Mouse (Mus musculus): Measurements from ENCODE around the gene Slc26a6.

DNA sequence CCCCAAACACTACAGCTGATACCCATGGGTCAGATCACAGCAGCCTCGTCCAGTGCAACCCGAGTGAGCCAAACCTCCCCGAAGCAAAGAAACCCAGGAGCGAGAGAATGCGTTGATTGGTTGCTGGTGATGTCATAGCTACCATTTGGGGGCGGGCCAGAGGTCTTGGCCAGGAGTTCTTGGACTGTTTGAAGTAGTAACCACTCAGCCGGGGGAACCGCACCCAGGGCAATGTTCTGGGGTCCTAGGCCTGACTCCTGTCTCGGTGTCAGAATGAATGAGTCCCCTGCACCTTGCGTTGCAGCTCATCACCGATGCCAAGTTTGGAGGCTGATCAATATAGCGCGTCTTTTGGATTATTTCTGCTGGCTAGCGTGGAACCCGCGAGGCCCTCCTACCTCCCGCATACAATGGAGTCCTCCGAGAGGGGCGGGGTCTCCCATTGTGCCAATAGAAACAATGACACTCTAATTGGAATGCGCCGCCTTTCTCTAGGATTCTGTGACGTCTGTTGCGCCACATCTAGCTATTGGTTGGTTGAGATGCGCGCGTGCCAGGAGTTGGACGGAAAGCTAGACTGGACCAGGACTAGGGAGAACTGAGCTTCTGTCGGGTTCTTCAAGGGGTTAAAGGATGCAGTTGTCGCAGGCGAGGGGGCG, 28.2 kb upstream of the Slc26a6 start:
- TF ChIP-seq POLR2A (IDR thresholded peaks at IDR 0.05; ENCODE audit: borderline replicate concordance, extremely low read depth, low read depth, low read length) (no peak), CTCF (IDR thresholded peaks at IDR 0.05; ENCODE audit: insufficient read depth, low read length) (no peak)
